ENCODE assay signal across 35 mouse cellular contexts in genomic region chr16:58668586-58668985, GRCm38 (mm10). TPM values are rescaled to one million over a fixed set of nuclear protein-coding genes. Genes with fewer than 3 reads are reported as not detected.
DNase-seq lines count a peak whose midpoint lies in the region; ATAC-seq and TF ChIP-seq lines count a peak whose summit lies in the region.
"Had no signal": no experiment of that assay in that cellular context is flagged by ENCODE, and none has a peak within 500 bp of the region (broad histone marks: within the 10 kb centered on the region; RNA-seq: fewer than 3 reads in every experiment).

No protein-coding gene starts in this region.

- no peaks in the 10 kb centered on the region for H3K27me3 ChIP-seq in heart, embryonic 11.5 days (ENCODE audit: control insufficient read depth, insufficient read depth, low read length)
- no peaks in the 10 kb centered on the region for H3K27me3 ChIP-seq in liver, embryonic 11.5 days (replicated peaks; ENCODE audit: control insufficient read depth, insufficient read depth, low read length)
- no peaks in the 10 kb centered on the region for H3K27me3 ChIP-seq in liver, postnatal 0 days (ENCODE audit: insufficient read depth, low read length)
- no peaks in the 10 kb centered on the region for H3K27me3 ChIP-seq in forebrain, embryonic 15.5 days
- H3K27me3 ChIP-seq: forebrain, embryonic 13.5 days; limb, embryonic 13.5 days had no signal

- DNase-seq in heart, postnatal 25 days (ENCODE audit: low spot score): no peak
- peak; percentile 1 for DNase-seq in layer of hippocampus, adult 11-12 months (ENCODE audit: low spot score)
- DNase-seq in layer of hippocampus, postnatal 36 days: no peak
- DNase-seq in liver, embryonic 11.5 days (ENCODE audit: low spot score): no peak
- DNase-seq in liver, postnatal 0 days: no peak
- DNase-seq in testis, postnatal 14 days (ENCODE audit: low spot score): no peak
- DNase-seq: cerebellum, adult 11 months; cerebellum, adult 9-11 months; gastrocnemius, adult 2 months; kidney, adult 9 months; kidney, postnatal 14 days; thymus, postnatal 25 days had no signal

- peak overlapping the region; percentile 70 for H3K4me2 ChIP-seq in heart, embryonic 11.5 days
- H3K4me2 ChIP-seq in liver, embryonic 11.5 days: peak overlapping the region; percentile 65
- H3K4me2 ChIP-seq in liver, postnatal 0 days (ENCODE audit: low read depth, low read length): peak overlapping the region; percentile 77
- no peak overlapping the region for H3K4me2 ChIP-seq in forebrain, embryonic 15.5 days (replicated peaks)
- H3K4me2 ChIP-seq: forebrain, embryonic 13.5 days had no signal

- H3K36me3 ChIP-seq in heart, embryonic 11.5 days (ENCODE audit: control insufficient read depth, insufficient read depth, low read length): no peaks in the 10 kb centered on the region; the same call in 1 of the 2 replicates
- H3K36me3 ChIP-seq in liver, embryonic 11.5 days (ENCODE audit: control insufficient read depth, insufficient read depth, low read length): peaks cover 5% of the 10 kb centered on the region
- H3K36me3 ChIP-seq in liver, postnatal 0 days (replicated peaks; ENCODE audit: insufficient read depth, low read length): peaks cover 13% of the 10 kb centered on the region
- peaks cover 4% of the 10 kb centered on the region for H3K36me3 ChIP-seq in forebrain, embryonic 15.5 days

- H3K4me1 ChIP-seq in heart, embryonic 11.5 days (ENCODE audit: control insufficient read depth, insufficient read depth, low read length): peaks cover 7% of the 10 kb centered on the region; the same call in 1 of the 2 replicates
- H3K4me1 ChIP-seq in liver, embryonic 11.5 days (replicated peaks; ENCODE audit: control insufficient read depth, insufficient read depth, low read length): peaks cover 23% of the 10 kb centered on the region
- peaks cover 16% of the 10 kb centered on the region for H3K4me1 ChIP-seq in liver, postnatal 0 days (ENCODE audit: insufficient read depth)
- peaks cover 9% of the 10 kb centered on the region; the same call in 1 of the 2 replicates for H3K4me1 ChIP-seq in forebrain, embryonic 15.5 days

- WGBS in heart, embryonic 11.5 days (ENCODE audit: insufficient replicate concordance): 72% methylated on average over 3 of the region's 3 CpGs
- WGBS in liver, embryonic 11.5 days: 63% methylated on average over 3 of the region's 3 CpGs
- 53% methylated on average over 3 of the region's 3 CpGs for WGBS in liver, postnatal 0 days (ENCODE audit: insufficient replicate concordance)
- 79% methylated on average over 3 of the region's 3 CpGs for WGBS in forebrain, embryonic 15.5 days

- H3K4me3 ChIP-seq in heart, embryonic 11.5 days (ENCODE audit: low read depth, low read length): no peak overlapping the region
- H3K4me3 ChIP-seq in liver, embryonic 11.5 days (ENCODE audit: low read depth, low read length): no peak overlapping the region
- no peak overlapping the region for H3K4me3 ChIP-seq in liver, postnatal 0 days (ENCODE audit: low read depth, low read length)
- no peak overlapping the region for H3K4me3 ChIP-seq in forebrain, embryonic 15.5 days
- H3K4me3 ChIP-seq: embryonic facial prominence, embryonic 10.5 days; forebrain, embryonic 13.5 days; gastrocnemius, adult 2 months had no signal

- no peaks in the 10 kb centered on the region for H3K9me3 ChIP-seq in heart, embryonic 11.5 days (replicated peaks; ENCODE audit: control insufficient read depth, low read length)
- no peaks in the 10 kb centered on the region for H3K9me3 ChIP-seq in liver, embryonic 11.5 days (ENCODE audit: control insufficient read depth, low read length)
- H3K9me3 ChIP-seq in liver, postnatal 0 days (ENCODE audit: low read length): no peaks in the 10 kb centered on the region
- no peaks in the 10 kb centered on the region for H3K9me3 ChIP-seq in forebrain, embryonic 15.5 days
- H3K9me3 ChIP-seq: embryonic facial prominence, embryonic 10.5 days; forebrain, embryonic 13.5 days; limb, embryonic 13.5 days; midbrain, embryonic 10.5 days had no signal

- 0 out of 2 replicates have a peak overlapping the region, but pooled peaks have one; percentile 43 for H3K9ac ChIP-seq in heart, embryonic 11.5 days (ENCODE audit: low read depth, low read length)
- H3K9ac ChIP-seq in liver, embryonic 11.5 days (ENCODE audit: low read depth, low read length): peak overlapping the region; percentile 99
- peak overlapping the region; percentile 18; the same call in 1 of the 2 replicates for H3K9ac ChIP-seq in liver, postnatal 0 days (replicated peaks)
- H3K9ac ChIP-seq in forebrain, embryonic 15.5 days (replicated peaks): no peak overlapping the region
- H3K9ac ChIP-seq: forebrain, embryonic 13.5 days; hindbrain, embryonic 14.5 days; limb, embryonic 13.5 days had no signal

- intact Hi-C loops in heart, postnatal 25 days (cut with DNase I): no loop called here

- TF ChIP-seq EP300 in liver, postnatal 0 days (IDR thresholded peaks at IDR 0.05; ENCODE audit: low read depth): no peak

- H3K27ac ChIP-seq in heart, embryonic 11.5 days (ENCODE audit: low read depth, low read length): peak overlapping the region; percentile 94
- H3K27ac ChIP-seq in liver, embryonic 11.5 days (ENCODE audit: low read depth, low read length): peak overlapping the region; percentile 100
- peak overlapping the region; percentile 98 for H3K27ac ChIP-seq in liver, postnatal 0 days (ENCODE audit: low read depth)
- H3K27ac ChIP-seq in forebrain, embryonic 15.5 days (replicated peaks): no peak overlapping the region
- H3K27ac ChIP-seq: forebrain, embryonic 13.5 days; gastrocnemius, adult 2 months; hindbrain, embryonic 14.5 days; limb, embryonic 13.5 days; midbrain, embryonic 10.5 days had no signal

- ATAC-seq in heart, embryonic 11.5 days (replicated peaks; ENCODE audit: insufficient number of reproducible peaks, low FRiP score, low TSS enrichment): no peak
- no peak for ATAC-seq in liver, embryonic 11.5 days (replicated peaks; ENCODE audit: low FRiP score)
- ATAC-seq in liver, postnatal 0 days: no peak
- no peak for ATAC-seq in forebrain, embryonic 15.5 days (replicated peaks)
- ATAC-seq: forebrain, embryonic 13.5 days; inflammation-experienced regulatory T-cells, adult 6 months; midbrain, embryonic 16.5 days had no signal

- TF ChIP-seq CTCF in liver, postnatal 0 days (IDR thresholded peaks at IDR 0.05; ENCODE audit: low read depth): no peak

RNA-seq across cellular contexts. Expression of gene Cpox, which starts 1.5 kb away (rescaled TPM):
- polyA plus RNA-seq in heart, embryonic 11.5 days (2014; fragmentation: Nextera tagmentation; extraction: Ambion mirVana): 45.7 and 67.7 TPM in 2 replicates
- 10 to 100 TPM; 35.3 to 40.8 TPM for total RNA-seq in heart, postnatal 25 days (2021)
- 10 to 100 TPM; 52.3 to 53.8 TPM for total RNA-seq in layer of hippocampus, postnatal 36 days (2021)
- polyA plus RNA-seq in liver, embryonic 11.5 days (2014; fragmentation: Nextera tagmentation; extraction: Ambion mirVana): 388 and 389 TPM in 2 replicates
- polyA plus RNA-seq in liver, postnatal 0 days (2015; fragmentation: Nextera tagmentation; extraction: Ambion mirVana): 178 and 189 TPM in 2 replicates
- 12.2 and 13.1 TPM in 2 replicates for polyA plus RNA-seq in forebrain, embryonic 15.5 days (2015; fragmentation: Nextera tagmentation; extraction: Ambion mirVana)

RNA-seq across cellular contexts. Expression of gene E330017A01Rik, which starts 30.0 kb away (rescaled TPM):
- not detected in 2 replicates for polyA plus RNA-seq in heart, embryonic 11.5 days (2014; fragmentation: Nextera tagmentation; extraction: Ambion mirVana)
- not detected for total RNA-seq in heart, postnatal 25 days (2021)
- total RNA-seq in layer of hippocampus, postnatal 36 days (2021): not detected
- polyA plus RNA-seq in liver, embryonic 11.5 days (2014; fragmentation: Nextera tagmentation; extraction: Ambion mirVana): not detected in 2 replicates
- not detected in 2 replicates for polyA plus RNA-seq in liver, postnatal 0 days (2015; fragmentation: Nextera tagmentation; extraction: Ambion mirVana)
- polyA plus RNA-seq in forebrain, embryonic 15.5 days (2015; fragmentation: Nextera tagmentation; extraction: Ambion mirVana): not detected in 2 replicates
- total RNA-seq: adrenal gland, adult 2 months; adrenal gland, postnatal 4 days; ES-E14; gastrocnemius, adult 2 months; heart, postnatal 10 days; layer of hippocampus, adult 2 months; layer of hippocampus, postnatal 25 days; left cerebral cortex, postnatal 10 days had no signal
- polyA plus RNA-seq: adrenal gland, adult 2 months; cortical plate, adult 2 months; embryonic facial prominence, embryonic 10.5 days; forebrain, embryonic 13.5 days; frontal cortex, adult 2 months; gonadal fat pad, adult 2 months; hindbrain, embryonic 14.5 days; inflammation-experienced regulatory T-cells, adult 6 months; limb, embryonic 13.5 days; lung, embryonic 16.5 days; midbrain, embryonic 10.5 days; midbrain, embryonic 16.5 days; myocyte; neural tube, embryonic 14.5 days; spleen, adult 2 months had no signal

RNA-seq across cellular contexts. Expression of gene Gpr15, which starts 50.3 kb away (rescaled TPM):
- polyA plus RNA-seq in heart, embryonic 11.5 days (2014; fragmentation: Nextera tagmentation; extraction: Ambion mirVana): not detected in 2 replicates
- not detected for total RNA-seq in heart, postnatal 25 days (2021)
- not detected for total RNA-seq in layer of hippocampus, postnatal 36 days (2021)
- polyA plus RNA-seq in liver, embryonic 11.5 days (2014; fragmentation: Nextera tagmentation; extraction: Ambion mirVana): not detected in 2 replicates
- 0.11 TPM in 1 of 2 replicates, not detected in the other for polyA plus RNA-seq in liver, postnatal 0 days (2015; fragmentation: Nextera tagmentation; extraction: Ambion mirVana)
- 0.23 TPM in 1 of 2 replicates, not detected in the other for polyA plus RNA-seq in forebrain, embryonic 15.5 days (2015; fragmentation: Nextera tagmentation; extraction: Ambion mirVana)
- total RNA-seq: adrenal gland, adult 2 months; adrenal gland, postnatal 4 days; ES-E14; gastrocnemius, adult 2 months; heart, postnatal 10 days; layer of hippocampus, adult 2 months; layer of hippocampus, postnatal 25 days; left cerebral cortex, postnatal 10 days had no signal
- polyA plus RNA-seq: adrenal gland, adult 2 months; cortical plate, adult 2 months; embryonic facial prominence, embryonic 10.5 days; forebrain, embryonic 13.5 days; gonadal fat pad, adult 2 months; hindbrain, embryonic 14.5 days; limb, embryonic 13.5 days; myocyte; neural tube, embryonic 14.5 days had no signal

RNA-seq across cellular contexts. Expression of gene Gm813, which starts 51.8 kb away (rescaled TPM):
- polyA plus RNA-seq in heart, embryonic 11.5 days (2014; fragmentation: Nextera tagmentation; extraction: Ambion mirVana): not detected in 2 replicates
- total RNA-seq in heart, postnatal 25 days (2021): not detected
- not detected for total RNA-seq in layer of hippocampus, postnatal 36 days (2021)
- not detected in 2 replicates for polyA plus RNA-seq in liver, embryonic 11.5 days (2014; fragmentation: Nextera tagmentation; extraction: Ambion mirVana)
- not detected in 2 replicates for polyA plus RNA-seq in liver, postnatal 0 days (2015; fragmentation: Nextera tagmentation; extraction: Ambion mirVana)
- polyA plus RNA-seq in forebrain, embryonic 15.5 days (2015; fragmentation: Nextera tagmentation; extraction: Ambion mirVana): not detected in 2 replicates
- total RNA-seq: adrenal gland, adult 2 months; adrenal gland, postnatal 4 days; ES-E14; gastrocnemius, adult 2 months; heart, postnatal 10 days; layer of hippocampus, adult 2 months; layer of hippocampus, postnatal 25 days; left cerebral cortex, postnatal 10 days had no signal
- polyA plus RNA-seq: adrenal gland, adult 2 months; embryonic facial prominence, embryonic 10.5 days; forebrain, embryonic 13.5 days; frontal cortex, adult 2 months; gonadal fat pad, adult 2 months; hindbrain, embryonic 14.5 days; inflammation-experienced regulatory T-cells, adult 6 months; limb, embryonic 13.5 days; lung, embryonic 16.5 days; midbrain, embryonic 10.5 days; midbrain, embryonic 16.5 days; myocyte; neural tube, embryonic 14.5 days; spleen, adult 2 months had no signal

RNA-seq across cellular contexts. Expression of gene Cldnd1, which starts 59.1 kb away (rescaled TPM):
- polyA plus RNA-seq in heart, embryonic 11.5 days (2014; fragmentation: Nextera tagmentation; extraction: Ambion mirVana): 113 and 122 TPM in 2 replicates
- 10 to 100 TPM; 55.7 to 59.6 TPM for total RNA-seq in heart, postnatal 25 days (2021)
- total RNA-seq in layer of hippocampus, postnatal 36 days (2021): 10 to 100 TPM; 80.2 to 87.5 TPM
- 65.3 and 73.3 TPM in 2 replicates for polyA plus RNA-seq in liver, embryonic 11.5 days (2014; fragmentation: Nextera tagmentation; extraction: Ambion mirVana)
- 23.8 and 28.4 TPM in 2 replicates for polyA plus RNA-seq in liver, postnatal 0 days (2015; fragmentation: Nextera tagmentation; extraction: Ambion mirVana)
- 109 and 112 TPM in 2 replicates for polyA plus RNA-seq in forebrain, embryonic 15.5 days (2015; fragmentation: Nextera tagmentation; extraction: Ambion mirVana)
